Mouse (Mus musculus) embryonic fibroblast, embryonic 13.5 days (primary cell): ENCODE data around the gene Khk.

Experiments used
- CTCF ChIP-seq: IDR thresholded peaks from 2 replicates; pipeline ENCODE4 v1.5.1; 2011; ENCODE audit warnings: mild to moderate bottlenecking, control low read depth, low read length, moderate library complexity, borderline replicate concordance; ENCODE audit not compliant: insufficient read depth
- POLR2A ChIP-seq: IDR thresholded peaks from 2 replicates; pipeline ENCODE4 v1.6.1; 2011; ENCODE audit warnings: low read depth, mild to moderate bottlenecking, control low read depth, low read length, moderate library complexity

- TF ChIP-seq POLR2A (no peak), CTCF (0 out of 2 replicates have a peak, but pooled peaks have one; percentile 28)
Observed at GRCm38 (mm10) chr5:30930121-30930520, 8.9 kb downstream of the Khk start.
